Mouse (Mus musculus) embryonic facial prominence, embryonic 13.5 days (tissue): ENCODE data around the gene Jkamp. TPM values are rescaled to one million over a fixed set of nuclear protein-coding genes. Genes with fewer than 3 reads are reported as not detected.

ENCODE experiments used
- ATAC-seq: fragments of 200-750 bp; cut with Nextera tagmentation; 2 replicates; pipeline ENCODE4 v1.8.0; 2017; ENCODE audit warnings: low read depth; ENCODE audit not compliant: insufficient number of reproducible peaks, insufficient read depth, low FRiP score, low TSS enrichment
- H3K27ac ChIP-seq: fragments of 300-500 bp; sonication (generic); 2 replicates; pipeline ENCODE4 v1.5.1; 2015; ENCODE audit warnings: moderate library complexity, mild to moderate bottlenecking, inconsistent platforms
- H3K27me3 ChIP-seq: fragments of 300-500 bp; sonication (generic); 2 replicates; pipeline ENCODE4 v1.6.1; 2015; ENCODE audit warnings: mild to moderate bottlenecking, inconsistent platforms
- H3K36me3 ChIP-seq: fragments of 300-500 bp; sonication (generic); 2 replicates; pipeline ENCODE4 v1.6.1; 2015; ENCODE audit warnings: mild to moderate bottlenecking, inconsistent platforms
- H3K4me1 ChIP-seq: fragments of 300-500 bp; sonication (generic); 2 replicates; pipeline ENCODE4 v1.6.1; 2015; ENCODE audit warnings: inconsistent platforms
- H3K4me2 ChIP-seq: fragments of 300-500 bp; sonication (generic); 2 replicates; pipeline ENCODE4 v1.6.1; 2015; ENCODE audit warnings: moderate library complexity, mild to moderate bottlenecking, inconsistent platforms
- H3K4me3 ChIP-seq: fragments of 300-500 bp; sonication (generic); 2 replicates; pipeline ENCODE4 v1.5.1; 2015; ENCODE audit warnings: mild to moderate bottlenecking, inconsistent platforms
- H3K9ac ChIP-seq: fragments of 300-500 bp; sonication (generic); 2 replicates; pipeline ENCODE4 v1.6.1; 2015; ENCODE audit warnings: mild to moderate bottlenecking, inconsistent platforms
- H3K9me3 ChIP-seq: fragments of 300-500 bp; sonication (generic); 2 replicates; pipeline ENCODE4 v1.6.1; 2016; ENCODE audit warnings: inconsistent platforms
- WGBS: fragments of 180-500 bp; shearing (Covaris S2); methylation state at CpG from one replicate; pipeline ENCODE4 v1.1.7; 2015; ENCODE audit warnings: mixed read lengths; 5-methylcytosine and 5-hydroxymethylcytosine counted together
- microRNA-seq: library from miRNA; unstranded; fragments of <30 nt; microRNA quantifications from one replicate; pipeline ENCODE4, GENCODE M21; 2016
- polyA plus RNA-seq: library from polyadenylated mRNA; unstranded; fragments of >200 nt; fragmentation: Nextera tagmentation; extraction: Ambion mirVana; gene quantifications from 2 replicates; pipeline ENCODE4 v1.2.1, GENCODE M21; 2015

Jkamp gene
- polyA plus RNA-seq, 1 experiment from 2014 or later = 75.3 TPM

DNA sequence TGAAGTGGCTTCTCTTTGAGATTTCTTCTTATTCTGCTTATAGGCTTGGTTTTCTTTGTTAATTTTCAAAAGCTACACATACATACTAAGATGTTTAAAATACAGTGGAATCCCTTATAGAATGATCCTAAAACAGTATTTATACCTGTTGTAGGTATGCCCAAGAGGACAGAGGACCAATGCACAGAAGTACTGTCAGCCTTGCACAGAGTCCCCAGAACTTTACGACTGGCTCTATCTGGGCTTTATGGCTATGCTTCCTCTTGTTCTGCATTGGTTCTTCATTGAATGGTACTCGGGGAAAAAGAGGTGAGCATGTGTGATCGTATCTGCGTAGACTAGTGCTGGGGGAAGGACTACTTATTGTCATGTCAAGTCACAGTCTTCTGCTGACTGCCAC is 4.4 kb downstream of the Jkamp start:
- no peaks in the 10 kb centered on the region for H3K9me3 ChIP-seq
- peaks cover 18% of the 10 kb centered on the region for H3K4me1 ChIP-seq
- H3K9ac ChIP-seq = no peak overlapping the region
- no peaks in the 10 kb centered on the region for H3K27me3 ChIP-seq
- peaks cover 41% of the 10 kb centered on the region for H3K36me3 ChIP-seq
- ATAC-seq = no peak
- no peak overlapping the region for H3K27ac ChIP-seq
- H3K4me3 ChIP-seq = no peak overlapping the region
- WGBS = 95% methylated on average over 4 of the region's 4 CpGs
- H3K4me2 ChIP-seq = no peak overlapping the region

GRCm38 (mm10) chr12:72096966-72097365 is 11.6 kb downstream of the Jkamp start:
- Histone ChIP-seq H3K27ac (no peak overlapping the region), H3K4me2 (no peak overlapping the region), H3K36me3 (peaks cover 78% of the 10 kb centered on the region), H3K27me3 (no peaks in the 10 kb centered on the region), H3K4me3 (no peak overlapping the region), H3K9me3 (no peaks in the 10 kb centered on the region), H3K4me1 (no peaks in the 10 kb centered on the region), H3K9ac (no peak overlapping the region)
- no peak for ATAC-seq
- 96% methylated on average over 8 of the region's 8 CpGs for WGBS

DNA sequence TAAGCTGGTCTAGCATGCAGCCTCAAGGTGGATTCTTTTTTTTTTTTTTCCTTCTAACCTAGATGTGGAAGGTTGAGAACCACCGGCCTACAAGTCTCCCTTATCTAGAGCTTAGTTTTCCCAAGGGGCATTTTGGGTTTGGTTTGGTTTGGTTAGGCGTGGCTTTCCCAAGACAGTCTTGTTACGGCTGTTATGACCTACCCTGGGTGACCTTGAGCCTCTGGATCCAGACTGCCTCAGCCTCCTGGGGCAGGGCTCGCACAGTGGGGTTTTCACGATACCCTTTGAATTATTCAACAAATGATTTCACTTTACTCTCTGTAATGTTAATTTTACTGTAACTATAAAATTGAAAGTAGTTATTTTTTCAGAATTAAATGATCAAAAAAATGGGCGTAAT is 17.4 kb downstream of the Jkamp start:
- Histone ChIP-seq H3K4me1 (no peaks in the 10 kb centered on the region), H3K27me3 (no peaks in the 10 kb centered on the region), H3K36me3 (peaks cover 24% of the 10 kb centered on the region), H3K4me2 (no peak overlapping the region), H3K9ac (no peak overlapping the region), H3K9me3 (no peaks in the 10 kb centered on the region), H3K4me3 (no peak overlapping the region), H3K27ac (no peak overlapping the region)
- 81% methylated on average over 6 of the region's 6 CpGs for WGBS
- no peak for ATAC-seq

- WGBS = 85% methylated on average over 5 of the region's 5 CpGs
- peaks cover 18% of the 10 kb centered on the region for H3K36me3 ChIP-seq
- no peaks in the 10 kb centered on the region for H3K27me3 ChIP-seq
- ATAC-seq = no peak
- no peaks in the 10 kb centered on the region for H3K4me1 ChIP-seq
- H3K9me3 ChIP-seq = no peaks in the 10 kb centered on the region
- H3K9ac ChIP-seq = no peak overlapping the region
- no peak overlapping the region for H3K4me3 ChIP-seq
- no peak overlapping the region for H3K27ac ChIP-seq
- H3K4me2 ChIP-seq = no peak overlapping the region
Observed at GRCm38 (mm10) chr12:72104027-72104426, 18.6 kb downstream of the Jkamp start.

GRCm38 (mm10) chr12:72104525-72105281 is 19.3 kb downstream of the Jkamp start:
- Histone ChIP-seq H3K36me3 (peaks cover 12% of the 10 kb centered on the region), H3K9ac (peak overlapping the region; percentile 36; the same call in 1 of the 2 replicates), H3K27me3 (no peaks in the 10 kb centered on the region), H3K4me1 (no peaks in the 10 kb centered on the region), H3K9me3 (no peaks in the 10 kb centered on the region), H3K4me2 (no peak overlapping the region), H3K27ac (no peak overlapping the region), H3K4me3 (no peak overlapping the region)
- WGBS = 35% methylated on average over 14 of the region's 14 CpGs
- 0 out of 2 replicates have a peak, but pooled peaks have one; percentile 15 for ATAC-seq

- ATAC-seq = no peak
- WGBS = 71% methylated on average over 6 of the region's 6 CpGs
- Histone ChIP-seq H3K36me3 (no peaks in the 10 kb centered on the region), H3K4me2 (no peak overlapping the region), H3K27me3 (no peaks in the 10 kb centered on the region), H3K4me3 (no peak overlapping the region), H3K27ac (no peak overlapping the region), H3K4me1 (no peaks in the 10 kb centered on the region), H3K9me3 (no peaks in the 10 kb centered on the region), H3K9ac (no peak overlapping the region)
Observed at GRCm38 (mm10) chr12:72115126-72115525, 29.7 kb downstream of the Jkamp start.

DNA sequence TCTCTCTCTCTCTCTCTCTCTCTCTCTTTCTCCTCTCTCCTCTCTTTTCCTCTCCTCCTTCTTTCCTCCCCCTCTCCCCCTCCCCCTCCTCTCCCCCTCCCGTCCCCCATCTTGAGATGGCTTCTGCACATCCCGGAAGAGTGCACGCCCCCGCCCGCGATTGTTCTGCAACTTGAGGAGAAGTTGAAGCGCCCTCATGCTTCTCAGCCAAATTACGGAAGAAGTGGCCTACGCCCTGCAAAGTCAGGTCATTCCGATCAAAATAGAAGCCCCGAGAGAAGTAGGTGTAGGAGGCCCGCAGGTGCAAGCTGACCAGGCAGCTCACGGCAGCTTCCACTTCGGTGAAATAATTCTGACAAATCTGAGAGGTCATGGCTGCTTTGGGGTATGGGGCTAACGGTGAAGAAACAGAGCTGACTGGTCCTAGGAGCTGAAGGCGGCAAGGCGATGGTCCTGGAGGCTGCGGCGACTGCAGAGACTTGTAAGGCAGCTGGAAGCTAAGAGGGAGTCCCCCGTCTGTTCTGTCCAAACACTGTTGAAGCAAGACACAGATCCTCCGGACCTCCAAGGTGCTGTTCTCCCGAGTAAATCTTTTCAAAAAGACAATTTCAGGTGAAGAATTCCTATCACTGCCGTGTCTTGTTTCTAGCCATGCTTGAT is 30.4 kb downstream of the Jkamp start:
- H3K27me3 ChIP-seq = no peaks in the 10 kb centered on the region
- no peak overlapping the region for H3K4me2 ChIP-seq
- no peaks in the 10 kb centered on the region for H3K9me3 ChIP-seq
- no peaks in the 10 kb centered on the region for H3K4me1 ChIP-seq
- no peaks in the 10 kb centered on the region for H3K36me3 ChIP-seq
- no peak overlapping the region for H3K27ac ChIP-seq
- no peak overlapping the region for H3K4me3 ChIP-seq
- ATAC-seq = no peak
- 79% methylated on average over 22 of the region's 23 CpGs for WGBS
- no peak overlapping the region for H3K9ac ChIP-seq

- H3K4me2 ChIP-seq = no peak overlapping the region
- no peaks in the 10 kb centered on the region for H3K27me3 ChIP-seq
- no peaks in the 10 kb centered on the region for H3K36me3 ChIP-seq
- no peak overlapping the region for H3K9ac ChIP-seq
- H3K27ac ChIP-seq = no peak overlapping the region
- no peak overlapping the region for H3K4me3 ChIP-seq
- no peaks in the 10 kb centered on the region for H3K4me1 ChIP-seq
- no peaks in the 10 kb centered on the region; the same call in 1 of the 2 replicates for H3K9me3 ChIP-seq
- 87% methylated on average over 10 of the region's 10 CpGs for WGBS
- ATAC-seq = no peak
Observed at GRCm38 (mm10) chr12:72129203-72129602, 43.8 kb downstream of the Jkamp start.

- Histone ChIP-seq H3K4me1 (no peaks in the 10 kb centered on the region), H3K4me3 (no peak overlapping the region), H3K27ac (no peak overlapping the region), H3K9ac (no peak overlapping the region), H3K4me2 (no peak overlapping the region), H3K27me3 (no peaks in the 10 kb centered on the region), H3K9me3 (no peaks in the 10 kb centered on the region), H3K36me3 (no peaks in the 10 kb centered on the region)
- ATAC-seq = no peak
- WGBS = 91% methylated on average over 4 of the region's 4 CpGs
Observed at GRCm38 (mm10) chr12:72150786-72151185, 65.4 kb downstream of the Jkamp start.

Small RNAs within 50 kb of the gene (microRNA-seq; reads per million reads assigned to microRNA genes)
- gene Gm24466 = not detected

Other genes starting within 250 kb of the Jkamp start
- gene Gpr135, start 14.5 kb upstream of the Jkamp start, polyA plus RNA-seq = 0.97 and 1.2 TPM in 2 replicates
- gene L3hypdh, start 150 bp upstream of the Jkamp start, polyA plus RNA-seq = 21.9 and 23.4 TPM in 2 replicates
- not detected in 2 replicates for gene Ccdc175, start 99.4 kb downstream of the Jkamp start, polyA plus RNA-seq